Mouse (Mus musculus) ovary, adult 10 weeks (tissue): Measurements from ENCODE around the gene 2810006K23Rik. TPM values are rescaled to one million over a fixed set of nuclear protein-coding genes. Genes with fewer than 3 reads are reported as not detected.

Source experiments
- polyA plus RNA-seq: library from polyadenylated mRNA; stranded (reverse); fragments of 350-450 nt; fragmentation: Illumina TruSeq; extraction: RNeasy Lipid Tissue Mini Kit (QIAGEN cat#74804); gene quantifications from one replicate; pipeline ENCODE4 v1.2.3, GENCODE M21; 2014

The 2810006K23Rik gene
- polyA plus RNA-seq: 25.1 TPM

DNA sequence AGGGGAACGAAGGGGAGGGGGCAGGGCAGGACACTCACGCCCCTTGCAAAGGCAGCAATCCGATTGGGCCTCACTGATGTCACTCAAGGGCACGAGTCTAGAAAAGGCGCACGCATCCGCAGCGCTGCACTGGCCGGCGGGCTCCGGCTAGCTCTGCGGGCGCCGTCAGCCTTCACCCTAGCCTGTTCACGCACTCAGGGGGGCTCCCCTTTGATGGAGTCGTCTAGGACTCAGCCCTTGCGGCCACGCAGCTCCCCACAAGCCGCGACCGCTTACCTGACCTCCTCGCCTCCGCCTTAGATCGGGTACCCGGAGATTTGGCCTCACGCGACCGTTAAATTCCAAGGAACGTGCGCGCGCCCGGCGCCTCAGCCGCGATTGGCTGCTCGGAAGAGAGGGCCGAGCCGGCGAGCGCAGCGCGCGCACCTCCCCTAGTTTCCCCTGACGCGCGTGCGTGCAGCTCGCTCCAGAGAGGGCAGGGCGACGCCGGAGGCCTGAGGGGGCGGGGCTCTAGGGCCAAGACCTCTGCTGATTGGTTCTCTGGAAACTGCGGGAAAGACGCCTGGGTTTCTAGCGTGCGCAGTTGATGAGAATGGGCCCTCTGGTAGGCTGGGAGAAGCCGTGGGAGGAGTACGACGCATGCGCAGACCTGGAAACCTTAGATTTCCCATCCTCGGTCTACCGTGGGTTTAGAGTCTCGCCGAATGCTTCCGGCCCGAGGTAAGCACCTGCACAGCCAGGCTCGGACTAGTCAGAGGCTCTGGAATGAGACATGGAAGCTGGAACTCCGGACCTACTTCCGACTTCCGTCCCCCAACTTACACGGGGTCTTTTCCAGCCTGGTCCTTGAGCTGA is at the start of gene 2810006K23Rik, which contains the start of gene Mphosph9:
TSS of gene 2810006K23Rik (plus strand) at position 580 of the 855 bp plus-strand sequence.
TSS of gene Mphosph9 (minus strand) at position 463 of the 855 bp plus-strand sequence.

GRCm38 (mm10) chr5:124362982-124363381 is 35.1 kb downstream of the 2810006K23Rik start, which contains the start of gene Cdk2ap1:
Gene Cdk2ap1 (minus strand): TSS chr5:124363082.

Other genes with a start within 250 kb of the 2810006K23Rik start
- gene Abcb9, start 232.3 kb upstream of the 2810006K23Rik start, polyA plus RNA-seq: 0.14 TPM
- gene Ogfod2, start 215.8 kb upstream of the 2810006K23Rik start, polyA plus RNA-seq: 0.74 TPM
- gene Arl6ip4, start 212.0 kb upstream of the 2810006K23Rik start, polyA plus RNA-seq: 3.5 TPM
- gene Pitpnm2, start 78.3 kb upstream of the 2810006K23Rik start, polyA plus RNA-seq: 8.7 TPM
- gene Mphosph9, start 117 bp upstream of the 2810006K23Rik start, polyA plus RNA-seq: 14.3 TPM
- gene Cdk2ap1, start 35.0 kb downstream of the 2810006K23Rik start, polyA plus RNA-seq: 198 TPM
- 86.4 TPM for gene Sbno1, start 97.9 kb downstream of the 2810006K23Rik start, polyA plus RNA-seq
- 71.7 TPM for gene Kmt5a, start 111.8 kb downstream of the 2810006K23Rik start, polyA plus RNA-seq
- 4.0 TPM for gene Rilpl2, start 150.3 kb downstream of the 2810006K23Rik start, polyA plus RNA-seq
- 0.57 TPM for gene Snrnp35, start 155.0 kb downstream of the 2810006K23Rik start, polyA plus RNA-seq
- gene Rilpl1, start 203.3 kb downstream of the 2810006K23Rik start, polyA plus RNA-seq: 10.2 TPM
- gene Tmed2, start 212.6 kb downstream of the 2810006K23Rik start, polyA plus RNA-seq: 1,870 TPM
- gene Ddx55, start 224.8 kb downstream of the 2810006K23Rik start, polyA plus RNA-seq: 10.8 TPM